Mouse (Mus musculus) kidney, postnatal 4 days (tissue): ENCODE measurements at regions not wholly inside any gene's neighbourhood (a gene's known extent, or its start where the extent isn't known, plus 50 kb on each side); places are given as distances from the start of the nearest gene placed in this dataset.

Experiments
- DNase-seq, 2 experiments: peaks; one replicate each; pipeline ENCODE4 v3.0.0; 2021; ENCODE audit warnings: mixed read lengths in 2 of 2

DNA sequence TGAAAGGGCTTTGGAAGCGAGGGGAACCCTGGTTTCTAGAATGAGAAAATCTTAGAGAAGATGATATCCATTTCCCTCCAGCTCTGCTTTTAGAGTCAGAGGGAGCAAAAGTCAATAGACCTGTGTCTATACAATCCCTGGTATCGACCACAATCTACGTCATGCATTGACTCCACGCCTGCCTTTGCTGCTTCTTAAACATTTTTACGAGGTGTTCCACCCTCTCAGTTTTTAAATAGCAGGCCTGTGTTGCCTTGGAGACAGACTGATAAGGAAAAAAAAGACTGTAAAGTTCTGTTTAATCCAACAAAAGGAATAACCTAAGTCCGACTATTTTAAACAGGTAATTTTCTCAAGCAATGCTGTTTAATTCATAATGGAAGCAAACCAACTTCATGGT, 408.0 kb downstream of the Plk2 start:
- DNase-seq, result no peak

DNA sequence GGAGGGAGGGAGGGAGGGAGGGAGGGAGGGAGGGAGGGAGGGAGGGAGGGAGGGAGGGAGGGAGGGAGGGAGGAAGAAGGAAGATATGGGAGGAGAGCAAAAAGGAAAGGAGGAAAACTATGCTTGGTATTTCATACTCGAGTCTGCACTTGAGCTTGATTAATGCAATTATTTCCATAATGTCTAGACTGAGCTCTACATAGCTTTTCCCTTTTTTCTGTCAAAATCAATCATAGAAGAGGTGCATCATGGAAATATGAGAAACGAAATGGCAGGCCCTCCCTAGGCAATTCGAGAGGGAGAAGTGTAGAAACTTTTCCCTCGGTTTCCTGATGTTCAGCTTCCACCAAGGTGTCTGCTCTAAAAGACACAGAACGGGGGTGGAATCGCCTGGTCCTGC, 417.6 kb downstream of the Plk2 start:
- no peak for DNase-seq

DNA sequence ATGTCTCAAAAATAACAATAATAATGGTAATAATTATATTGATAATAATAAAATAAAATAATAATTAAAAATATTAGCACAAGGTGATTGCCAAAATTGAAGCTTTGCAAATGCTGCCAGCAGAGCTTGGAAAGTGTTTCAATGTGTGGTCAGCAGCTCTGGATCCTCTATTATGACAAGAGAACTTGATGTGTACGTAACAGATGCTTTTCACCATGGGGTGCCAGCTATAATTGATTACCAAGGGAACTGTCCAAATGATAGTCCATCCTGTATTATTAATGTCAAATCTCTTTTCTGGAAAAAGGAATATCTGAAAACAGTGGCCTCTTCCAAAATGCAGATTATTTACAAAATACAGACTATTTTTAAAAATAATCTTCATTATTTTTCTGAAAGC, 419.2 kb downstream of the Plk2 start:
- DNase-seq, result no peak

DNA sequence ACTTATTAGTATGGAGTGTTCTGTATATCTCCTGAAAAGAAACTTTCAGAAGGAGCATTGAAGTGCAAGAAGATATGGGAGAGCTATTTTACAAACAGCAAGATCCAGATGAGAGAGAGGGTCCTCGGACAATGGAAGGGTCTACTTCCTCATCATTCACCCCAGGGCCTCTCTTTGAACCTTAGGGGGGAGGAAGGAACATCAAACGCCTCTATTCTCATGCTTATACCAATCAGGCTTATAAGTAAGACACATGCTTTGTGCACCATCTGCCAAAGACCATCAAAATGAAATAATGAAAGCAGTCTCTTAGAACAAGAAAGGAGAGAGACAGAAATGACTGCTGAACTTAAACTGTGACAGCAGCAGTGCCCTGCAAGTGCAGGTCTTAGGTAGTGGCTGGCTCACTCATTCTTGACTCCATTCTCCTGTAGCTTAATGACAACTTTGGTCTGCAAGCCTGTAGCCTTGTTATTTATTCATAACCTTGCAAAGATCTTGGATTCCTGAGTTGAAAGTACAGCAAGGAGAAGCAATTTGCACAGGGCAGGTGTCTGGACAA, 424.5 kb downstream of the Plk2 start:
- no peak for DNase-seq

DNA sequence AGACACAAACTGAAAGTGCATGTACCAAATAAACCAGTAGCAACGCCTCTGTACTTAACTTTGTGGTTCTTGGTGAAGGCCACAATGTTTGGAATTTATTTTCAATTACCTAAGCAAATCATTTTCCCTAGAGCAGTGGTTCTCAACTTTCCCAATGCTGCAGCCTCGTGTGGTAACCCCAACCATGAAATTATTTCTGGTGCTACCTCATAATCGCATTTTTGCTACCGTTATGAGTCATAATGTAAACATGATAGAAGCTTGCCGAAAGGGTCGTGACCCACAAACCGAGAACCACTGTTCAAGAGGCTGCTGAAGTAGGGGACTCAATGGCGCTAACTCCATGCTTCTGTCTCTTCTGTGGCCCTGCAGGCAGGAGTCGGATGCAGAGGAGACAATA, 429.9 kb upstream of the Actbl2 start:
- DNase-seq, result no peak

DNA sequence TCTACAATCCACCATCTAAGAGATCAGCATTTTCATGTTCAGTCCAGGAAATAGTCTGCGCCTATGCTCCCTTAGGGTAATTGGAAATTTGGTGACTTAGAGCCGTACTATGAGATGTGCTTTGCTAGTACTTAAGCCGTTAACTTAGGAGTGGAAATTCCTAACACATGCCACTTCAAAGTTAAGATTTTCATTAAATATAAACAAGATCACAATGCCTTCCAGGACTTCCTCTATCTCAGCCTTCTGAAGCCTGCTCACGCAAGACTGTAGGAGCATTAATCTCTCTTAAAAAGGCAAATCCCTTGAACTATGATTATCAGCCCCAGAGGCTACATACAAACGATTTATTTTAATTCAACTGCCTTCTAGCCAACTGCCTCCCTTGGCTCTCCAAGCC, 422.4 kb upstream of the Actbl2 start:
- DNase-seq, result no peak

DNA sequence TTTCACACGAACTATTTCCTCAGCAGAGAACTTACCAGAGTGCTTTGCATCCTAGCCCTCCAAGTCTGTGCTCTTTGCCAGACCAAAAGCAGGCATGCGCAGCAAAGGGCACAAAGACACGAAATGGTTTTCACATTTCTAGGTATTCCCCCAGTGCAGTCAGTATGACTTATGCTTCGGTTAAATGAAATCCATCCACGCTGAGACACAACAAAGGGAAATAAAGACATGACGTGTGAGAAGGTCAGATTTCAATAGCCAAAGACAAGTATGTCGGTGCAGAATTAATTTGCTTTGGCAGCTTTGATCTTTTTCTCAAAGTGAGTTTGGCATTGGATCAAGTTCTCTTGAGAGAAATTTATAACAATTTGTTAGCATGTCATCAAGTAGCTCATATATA, 417.9 kb upstream of the Actbl2 start:
- no peak for DNase-seq

DNA sequence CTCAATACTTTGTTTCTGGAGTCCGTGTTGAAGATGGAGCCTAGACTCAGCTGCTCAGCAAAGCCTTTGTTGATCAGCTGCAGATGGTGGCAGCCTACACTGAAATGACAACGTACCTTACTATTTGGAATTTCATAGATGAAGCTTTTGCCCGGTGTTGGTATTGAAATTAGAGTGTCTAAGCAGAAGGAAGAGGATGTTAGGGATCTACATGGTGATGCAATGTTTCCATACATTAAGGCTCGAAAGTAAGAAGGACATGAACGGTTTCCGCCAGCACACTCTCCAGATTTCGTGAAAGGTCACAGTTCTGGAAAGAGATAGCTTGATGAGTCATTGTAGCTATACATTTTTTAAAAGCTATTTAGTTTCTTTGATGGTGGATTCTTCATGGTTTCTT, 412.9 kb upstream of the Actbl2 start:
- DNase-seq, result no peak

DNA sequence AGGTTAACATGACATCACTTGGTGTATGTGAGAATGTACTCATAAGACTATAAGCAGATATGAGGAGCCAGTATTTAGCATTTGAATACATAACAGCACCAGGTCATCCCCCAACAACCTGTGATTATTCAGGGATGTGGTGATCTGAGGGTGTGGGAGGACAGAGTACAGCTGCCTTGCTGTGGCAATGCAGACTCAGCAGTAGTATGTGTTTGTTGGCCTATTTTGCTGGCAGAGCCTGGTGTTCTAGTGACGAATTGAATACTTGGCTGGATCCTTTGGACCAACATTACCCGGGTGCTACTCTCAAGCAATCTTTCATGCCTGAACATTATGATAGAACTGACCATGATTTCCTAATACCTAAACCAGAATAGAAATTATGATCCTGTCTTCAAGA, 409.1 kb upstream of the Actbl2 start:
- no peak for DNase-seq

DNA sequence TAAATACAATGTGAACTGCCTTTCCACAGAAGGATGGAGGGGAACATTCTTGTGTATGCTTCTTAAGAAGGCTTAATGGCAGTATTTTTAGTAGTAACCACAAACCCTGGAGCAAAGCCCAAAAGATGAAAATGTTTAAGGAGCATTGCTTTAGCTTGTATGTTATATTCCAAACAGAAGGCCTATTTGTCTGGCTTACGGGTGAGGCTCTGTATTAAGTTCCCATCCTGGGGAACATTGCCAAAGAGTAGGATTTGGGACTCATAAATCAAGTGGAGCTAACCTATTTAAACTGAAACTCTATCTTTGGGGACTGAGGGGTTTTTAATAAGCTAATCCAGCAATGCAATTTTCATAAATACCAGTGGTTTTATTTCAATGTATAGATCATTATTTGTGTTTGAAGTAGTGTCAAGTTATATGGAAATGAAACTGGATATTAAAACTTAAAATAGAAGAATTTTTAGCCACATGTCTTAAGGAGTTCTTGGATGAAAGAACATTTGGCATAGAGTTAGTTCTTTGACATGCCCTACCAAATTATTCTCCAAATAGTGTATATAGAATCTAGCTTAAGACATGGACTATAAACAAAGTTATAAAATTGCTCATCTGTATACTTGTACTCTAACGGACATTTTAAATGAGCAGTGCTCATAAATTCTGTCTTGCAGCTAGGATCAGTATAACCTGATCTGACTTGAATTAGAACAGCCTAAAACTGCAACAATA, 401.7 kb upstream of the Actbl2 start:
- DNase-seq, result no peak

DNA sequence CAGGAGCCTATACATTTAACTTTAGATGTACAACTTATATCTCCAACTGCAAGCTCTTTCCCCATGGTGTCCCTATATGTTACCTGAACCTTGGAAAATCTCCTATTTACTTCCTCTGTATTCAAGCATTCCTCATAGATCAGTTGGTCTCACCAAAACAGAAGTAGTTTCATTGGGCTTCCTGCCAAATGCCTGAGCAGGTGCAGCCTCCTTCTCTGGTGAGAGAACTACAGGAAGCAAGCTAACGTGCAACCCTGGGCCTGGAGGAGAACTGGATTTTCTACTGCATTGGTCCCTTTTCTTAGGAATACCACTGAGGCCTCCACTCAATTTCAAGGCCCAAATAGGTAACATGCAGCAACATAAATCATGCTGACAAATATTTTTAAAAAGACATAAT, 400.6 kb upstream of the Actbl2 start:
- no peak for DNase-seq

DNA sequence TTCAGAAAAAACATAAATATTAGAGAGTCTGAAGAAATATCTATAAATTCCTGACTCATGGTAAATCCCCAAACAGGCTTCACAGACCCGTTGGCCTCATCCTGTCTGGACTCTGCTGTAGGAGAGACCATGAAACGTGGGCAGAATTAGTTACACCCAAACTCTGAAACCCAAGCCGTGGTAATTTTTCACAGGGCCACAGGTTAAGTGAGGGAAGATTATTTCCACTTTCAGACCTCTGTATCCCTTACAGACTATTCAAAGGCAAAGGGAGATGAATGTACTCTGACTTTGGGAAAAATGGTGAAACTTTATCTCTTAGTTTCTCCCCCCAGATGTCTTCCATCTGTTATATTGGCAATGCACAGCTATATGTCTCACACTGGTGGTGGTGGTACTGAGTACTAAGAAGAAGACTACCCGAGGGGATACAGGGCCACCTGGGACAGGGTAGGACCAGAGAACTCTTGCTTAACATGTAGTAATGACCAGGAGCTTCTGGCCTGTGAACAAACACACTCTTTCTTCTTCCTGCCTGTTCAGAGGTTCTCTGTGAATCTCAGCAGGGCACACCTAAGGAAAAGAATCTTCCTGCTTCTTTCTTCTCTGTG, 388.8 kb upstream of the Actbl2 start:
- no peak for DNase-seq

DNA sequence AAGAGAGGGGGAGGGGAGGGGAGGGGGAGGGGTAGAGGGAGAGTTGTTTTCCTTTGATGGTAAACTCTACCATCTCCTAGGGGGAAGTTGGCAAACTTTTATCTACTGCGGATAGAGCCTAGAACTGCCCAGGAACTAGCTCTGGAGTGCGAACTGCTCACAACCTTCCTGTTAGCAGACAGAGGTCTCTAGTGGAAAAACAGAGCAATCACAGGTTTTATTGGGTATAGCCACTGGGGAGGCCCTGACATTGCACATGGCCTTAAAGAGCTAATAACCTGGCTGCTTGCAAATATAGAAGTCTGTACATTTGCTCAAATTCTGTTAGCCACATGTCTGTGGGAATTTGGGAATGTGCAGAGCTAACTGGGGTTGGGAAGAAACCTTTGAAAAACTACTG, 388.1 kb upstream of the Actbl2 start:
- peak in 1 of 2 experiments; percentile 5 for DNase-seq

DNA sequence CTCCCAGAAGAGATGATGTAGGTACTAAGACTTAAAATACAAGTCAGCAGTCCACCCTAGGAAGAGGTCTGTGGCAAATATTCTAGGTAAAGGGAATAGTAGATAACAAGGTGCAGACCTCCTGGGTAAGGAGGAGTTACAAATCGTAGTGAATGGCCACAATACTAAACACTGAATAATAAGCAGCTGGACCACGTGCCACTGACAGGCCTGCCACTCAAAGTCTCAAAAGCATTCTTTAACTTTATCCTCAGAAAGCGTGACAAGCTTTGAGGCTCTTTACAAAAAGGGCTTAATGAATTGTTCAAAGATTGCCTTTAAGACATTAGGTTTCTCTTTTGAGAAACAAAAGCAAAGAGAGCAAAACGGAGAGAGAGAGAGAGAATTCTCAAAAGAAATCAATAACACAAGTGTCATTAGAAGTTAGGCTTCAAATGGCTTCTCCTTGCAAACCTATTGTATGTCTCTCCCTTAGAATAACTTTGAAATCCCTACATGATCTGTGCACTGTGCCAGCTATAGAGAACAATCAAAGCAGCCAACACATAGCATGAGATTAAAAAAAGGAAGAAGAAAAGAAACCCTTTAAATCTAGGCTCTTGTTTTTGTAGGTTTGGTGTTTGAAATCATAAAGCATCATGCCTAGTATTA, 383.6 kb upstream of the Actbl2 start:
- no peak for DNase-seq

DNA sequence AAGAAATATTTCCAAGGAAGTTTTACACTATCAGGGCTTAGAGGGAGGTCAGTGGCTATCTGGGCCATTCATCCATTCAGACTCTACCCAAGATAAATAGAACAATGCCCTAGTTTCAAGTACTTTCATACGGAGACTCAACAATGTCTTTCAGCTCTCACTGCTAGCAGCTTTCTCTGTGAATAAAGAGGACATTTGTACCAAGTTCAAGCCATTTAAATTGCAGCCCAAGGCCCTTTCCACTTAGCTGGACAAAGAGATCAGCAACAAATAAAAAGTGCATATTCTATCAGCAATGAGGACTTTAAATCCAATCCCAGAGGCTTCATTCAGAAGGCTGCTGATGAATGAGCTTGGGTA, 383.1 kb upstream of the Actbl2 start:
- no peak for DNase-seq

DNA sequence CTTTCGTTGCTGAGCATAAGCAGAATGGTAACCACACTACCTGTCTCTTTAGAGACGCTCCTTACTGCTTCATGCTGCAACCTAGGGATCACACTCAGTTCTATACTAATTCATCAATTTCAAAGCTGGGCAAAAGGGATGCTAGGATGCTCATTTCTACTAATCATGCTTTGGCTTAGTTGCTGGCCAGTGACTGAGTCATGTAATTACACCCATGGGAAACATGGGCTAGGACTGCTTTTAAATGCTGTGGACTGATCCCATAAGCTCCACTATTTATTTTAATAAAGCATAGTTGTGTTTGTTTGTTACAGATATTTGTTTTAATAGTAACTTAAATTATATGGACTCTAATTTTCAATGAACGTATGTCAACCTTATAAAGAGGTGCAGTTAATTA, 373.2 kb upstream of the Actbl2 start:
- DNase-seq, result no peak

DNA sequence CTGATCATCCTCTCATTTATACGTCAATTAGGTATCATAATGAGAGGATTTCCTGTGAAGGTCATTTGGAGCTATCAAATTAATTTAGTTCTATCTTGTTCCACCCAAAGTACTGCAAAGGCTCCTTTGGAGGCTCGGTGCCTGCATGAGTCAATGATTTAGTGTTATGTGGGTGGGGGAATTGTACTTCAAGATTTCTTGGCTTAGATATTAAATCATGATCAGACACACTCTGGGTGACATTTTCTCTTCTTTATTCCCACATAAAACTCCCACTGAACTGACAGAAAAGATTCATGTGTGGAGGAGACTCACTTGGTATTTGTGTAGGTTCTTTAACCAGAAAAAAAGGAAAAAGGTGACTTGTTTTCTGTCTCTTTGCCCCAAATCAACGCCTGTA, 372.6 kb upstream of the Actbl2 start:
- DNase-seq, result no peak

DNA sequence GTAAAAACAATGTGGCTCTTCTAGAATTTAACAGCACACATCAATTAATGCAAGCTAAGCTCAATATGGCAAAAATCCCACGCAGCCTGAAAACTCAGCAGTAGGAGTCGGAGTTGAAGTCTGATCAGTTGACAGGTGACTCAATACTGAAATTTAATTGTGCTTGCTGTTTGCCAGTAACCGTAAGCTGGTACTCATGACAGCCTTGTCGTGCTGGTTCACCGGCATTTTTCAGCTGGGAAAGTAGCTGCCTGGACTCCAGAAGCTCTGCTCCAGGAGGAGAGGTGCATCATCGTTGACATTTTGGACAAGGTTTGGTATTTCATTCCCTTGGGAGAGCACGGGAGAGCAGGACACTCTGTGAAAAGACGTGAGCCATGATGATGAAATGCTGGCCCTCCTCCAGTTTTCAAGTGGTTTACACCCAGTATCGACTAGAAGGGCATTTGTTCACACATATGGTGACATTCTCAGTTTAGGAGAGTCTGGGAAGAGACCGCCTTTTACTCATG, 372.1 kb upstream of the Actbl2 start:
- DNase-seq, result no peak

DNA sequence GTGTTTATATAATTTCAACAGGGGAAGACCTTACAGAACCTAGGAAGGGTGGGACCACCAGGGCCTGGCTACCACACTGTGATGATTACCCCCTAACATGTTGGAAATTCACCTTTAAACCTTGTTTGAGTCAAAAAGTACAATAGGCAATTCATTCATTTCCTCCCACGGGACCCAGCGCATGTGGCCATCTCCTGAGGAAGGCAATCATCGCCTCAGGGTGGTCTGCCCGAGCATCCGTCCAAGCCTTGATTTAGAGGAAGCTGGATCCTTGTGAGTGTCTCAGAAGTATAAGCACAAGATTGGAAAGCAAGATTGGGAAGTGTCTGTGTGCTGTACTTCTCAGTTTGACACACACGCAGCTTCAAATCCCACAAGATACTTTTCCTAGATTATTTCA, 360.9 kb upstream of the Actbl2 start:
- peak; percentile 24 to 40 for DNase-seq

DNA sequence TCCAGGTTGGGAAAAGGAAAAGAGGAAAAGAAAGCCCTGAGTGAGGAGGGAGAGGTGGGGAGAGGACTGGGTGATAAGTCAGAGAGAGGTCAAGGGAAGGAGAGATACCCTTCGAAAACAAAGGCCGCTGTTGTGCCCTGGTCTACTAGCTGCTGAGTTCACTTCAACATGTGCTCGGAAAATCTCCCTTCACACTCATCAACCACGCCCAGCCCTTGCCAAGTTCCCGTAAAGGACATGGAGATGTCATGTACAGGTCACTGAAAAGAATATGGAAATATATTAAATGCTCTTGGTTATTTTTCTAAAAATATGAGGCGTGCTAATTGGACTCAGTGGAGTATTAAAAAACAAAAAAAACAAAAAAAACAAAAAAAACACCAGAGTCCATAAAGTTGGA, 359.5 kb upstream of the Actbl2 start:
- peak in 1 of 2 experiments; percentile 7 for DNase-seq

DNA sequence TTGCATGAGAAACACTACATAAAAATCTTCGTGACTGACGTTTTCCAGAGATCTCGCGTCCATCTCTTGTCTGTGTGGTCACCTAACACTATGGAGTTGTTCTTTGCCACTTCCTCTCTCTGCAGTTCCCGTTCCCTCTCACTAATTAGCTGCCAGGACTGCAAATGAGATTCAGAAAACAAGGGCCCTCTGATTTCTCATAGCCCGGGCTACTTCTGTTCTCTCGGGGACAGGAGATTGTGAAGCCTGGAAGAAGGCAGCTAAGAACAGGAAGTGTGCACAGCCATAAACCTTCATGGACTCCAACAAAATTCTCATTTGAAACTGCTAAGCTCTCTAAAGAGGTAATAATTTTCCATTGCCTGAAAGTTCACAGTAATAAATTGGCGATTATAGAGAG, 358.9 kb upstream of the Actbl2 start:
- DNase-seq, result peak in 1 of 2 experiments; percentile 10

DNA sequence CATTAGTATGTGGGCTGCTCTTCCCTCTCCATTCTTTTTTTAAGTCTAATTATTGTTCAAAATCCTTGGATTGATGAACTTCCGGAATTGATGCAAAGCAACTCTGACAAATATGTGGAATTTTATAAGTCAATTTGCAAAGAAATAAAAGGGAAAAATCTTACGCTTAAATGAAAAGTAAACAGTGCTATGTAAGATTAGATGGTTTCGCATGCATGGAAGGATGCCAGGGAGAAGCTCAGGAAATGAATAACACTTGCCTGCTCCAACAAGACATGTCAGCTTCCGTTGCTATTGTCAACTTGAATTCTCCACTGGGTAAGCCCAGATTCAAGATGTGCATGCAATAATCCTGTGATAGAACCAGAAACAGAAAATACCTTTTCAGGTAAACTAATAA, 357.2 kb upstream of the Actbl2 start:
- peak in 1 of 2 experiments; percentile 44 for DNase-seq

DNA sequence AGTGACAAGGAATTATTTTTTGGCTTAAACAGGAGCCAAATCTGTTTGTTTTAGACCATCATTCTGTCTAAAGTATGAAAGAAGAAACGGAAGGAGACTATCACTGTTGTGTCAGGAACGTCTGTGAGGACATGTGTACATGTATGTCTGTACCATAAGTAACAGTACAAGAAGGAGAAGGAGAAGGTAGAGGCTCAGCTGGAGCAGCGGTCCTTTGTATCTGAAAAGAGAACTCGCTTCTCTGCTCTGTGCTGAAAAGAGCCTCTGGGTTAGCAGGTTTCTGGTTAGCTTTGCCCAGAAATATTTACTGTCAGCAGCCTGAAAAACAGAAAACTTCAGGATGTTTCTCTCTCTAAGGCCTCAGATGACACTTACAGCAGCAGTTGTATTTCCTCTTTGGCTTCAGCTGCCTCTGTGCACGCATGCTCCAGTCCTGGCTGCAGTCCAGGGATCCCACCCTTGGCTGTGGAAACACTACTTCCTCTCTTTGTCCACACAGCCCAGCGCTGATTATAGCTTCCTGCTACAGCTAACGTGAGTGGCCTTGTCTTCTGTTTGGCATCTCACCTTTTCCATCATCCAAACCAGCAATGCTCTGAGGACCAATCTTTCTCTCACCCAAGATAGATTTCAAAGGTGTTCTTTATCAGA, 351.7 kb upstream of the Actbl2 start:
- DNase-seq, result peak; percentile 93 to 95
